Mouse (Mus musculus): ENCODE data around the gene Eps8l2.
"Not testable (repeated sequence)": the region's sequence is repeated elsewhere in the genome, so short reads cannot be mapped to it uniquely, and the experiment has no call there.

Eps8l2 gene

DNA sequence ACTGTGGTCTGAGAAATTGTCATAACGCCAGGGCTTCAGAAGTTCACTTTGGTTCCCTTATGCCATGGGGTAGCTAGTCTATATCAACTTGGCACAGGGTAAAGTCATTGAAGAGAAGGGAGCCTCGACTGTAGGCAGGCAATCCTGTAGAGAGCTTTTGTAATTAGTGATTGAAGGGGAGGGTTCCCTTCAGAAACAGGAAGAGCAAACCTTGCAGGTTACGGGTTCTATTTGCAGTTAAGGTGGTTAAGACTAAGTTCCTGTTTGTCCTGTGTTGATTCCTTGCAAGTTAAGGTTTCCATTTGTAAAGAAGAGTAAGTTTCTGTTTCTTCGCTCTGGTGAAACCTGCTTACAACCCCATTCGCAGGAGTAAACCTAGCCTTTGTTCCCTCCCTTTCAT lies 31.2 kb downstream of the Eps8l2 start:
- DNase-seq = no peak

DNA sequence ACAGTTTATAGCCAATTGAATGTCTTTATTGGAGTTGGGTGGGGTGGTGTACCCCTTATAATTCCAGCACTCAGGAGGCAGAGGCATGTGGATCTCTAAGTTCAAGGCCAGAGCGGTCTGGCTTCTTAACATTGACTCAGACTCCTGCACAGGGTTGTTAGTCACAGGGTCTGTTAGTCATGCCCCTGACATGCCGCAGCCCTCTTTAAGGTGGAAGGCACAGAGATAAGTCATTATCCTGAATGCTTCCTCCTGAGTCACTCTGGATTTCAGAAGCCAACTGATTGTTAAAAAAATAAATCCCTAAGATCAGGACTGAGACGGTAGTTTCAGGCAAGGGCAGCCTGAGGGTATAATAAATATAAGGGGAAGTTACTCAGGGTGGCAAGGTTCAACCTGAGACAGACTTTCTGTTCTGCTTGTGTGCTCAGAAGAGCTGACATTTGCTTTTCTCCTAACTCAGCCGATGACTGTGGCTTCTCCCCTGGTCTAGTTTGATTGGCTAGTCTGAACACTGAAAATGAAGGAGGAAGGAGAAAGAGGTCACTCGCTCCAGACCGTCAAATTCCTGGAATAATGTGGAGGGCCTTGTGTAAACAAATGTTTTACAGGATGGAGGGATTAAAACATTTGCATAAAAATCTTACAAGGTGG lies 33.4 kb downstream of the Eps8l2 start:
- no peak for DNase-seq

DNA sequence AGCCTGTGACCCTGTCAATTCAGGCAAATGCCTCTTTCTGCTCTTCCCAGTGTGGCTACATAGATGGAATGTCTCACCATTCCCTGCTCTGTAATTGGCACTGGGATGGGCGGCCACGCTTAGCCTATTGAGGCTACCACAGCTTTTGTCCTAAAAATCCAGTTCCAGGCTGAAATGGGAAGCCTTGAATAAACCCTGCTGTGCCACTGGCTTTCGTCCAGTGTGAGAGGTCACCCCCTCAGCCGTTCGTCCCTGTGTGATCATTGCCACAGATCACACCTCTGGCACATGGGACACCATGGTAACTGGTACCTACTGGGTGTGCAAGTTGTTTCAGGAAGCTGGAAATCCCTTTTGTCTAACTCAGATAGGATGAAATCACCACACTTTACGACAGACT lies 34.9 kb downstream of the Eps8l2 start:
- no peak for DNase-seq

DNA sequence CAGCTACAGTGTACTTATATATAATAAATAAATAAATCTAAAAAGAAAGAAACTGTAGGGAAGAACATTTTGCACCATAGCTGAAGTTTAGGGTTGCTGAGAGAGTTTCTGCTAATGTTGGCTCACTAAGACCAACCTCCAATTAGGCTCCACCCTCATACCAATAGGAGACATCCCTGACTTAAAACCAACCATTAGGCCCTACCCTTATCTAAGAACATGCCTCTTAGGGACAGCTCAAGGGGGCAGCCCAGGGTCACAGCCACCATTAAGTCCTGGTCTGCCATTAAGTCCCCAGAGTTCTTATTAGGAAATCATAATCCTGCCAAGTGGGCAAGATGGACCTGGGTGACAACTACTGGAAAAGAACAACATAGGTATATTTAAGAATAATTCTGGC lies 35.7 kb downstream of the Eps8l2 start:
- no peak for DNase-seq

DNA sequence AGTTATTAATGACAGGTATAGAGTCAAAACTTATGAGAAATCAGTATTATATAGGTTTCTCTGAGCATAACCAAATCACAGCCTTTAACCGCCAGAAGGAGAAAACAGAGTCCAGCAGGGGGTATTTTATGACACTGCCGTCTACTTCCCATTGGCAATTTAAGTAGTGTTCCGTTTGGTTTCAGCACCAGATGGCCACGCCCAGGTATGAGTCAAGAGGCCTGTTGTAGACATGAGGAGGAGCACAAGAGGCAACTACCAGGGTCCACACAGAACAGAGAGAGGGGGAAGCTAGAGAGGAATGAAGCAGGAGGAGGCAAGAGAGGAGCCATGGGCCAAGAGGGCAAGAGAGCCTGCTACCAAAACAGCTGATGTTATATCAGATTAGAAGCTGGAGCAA lies 40.9 kb downstream of the Eps8l2 start:
- DNase-seq = no peak

DNA sequence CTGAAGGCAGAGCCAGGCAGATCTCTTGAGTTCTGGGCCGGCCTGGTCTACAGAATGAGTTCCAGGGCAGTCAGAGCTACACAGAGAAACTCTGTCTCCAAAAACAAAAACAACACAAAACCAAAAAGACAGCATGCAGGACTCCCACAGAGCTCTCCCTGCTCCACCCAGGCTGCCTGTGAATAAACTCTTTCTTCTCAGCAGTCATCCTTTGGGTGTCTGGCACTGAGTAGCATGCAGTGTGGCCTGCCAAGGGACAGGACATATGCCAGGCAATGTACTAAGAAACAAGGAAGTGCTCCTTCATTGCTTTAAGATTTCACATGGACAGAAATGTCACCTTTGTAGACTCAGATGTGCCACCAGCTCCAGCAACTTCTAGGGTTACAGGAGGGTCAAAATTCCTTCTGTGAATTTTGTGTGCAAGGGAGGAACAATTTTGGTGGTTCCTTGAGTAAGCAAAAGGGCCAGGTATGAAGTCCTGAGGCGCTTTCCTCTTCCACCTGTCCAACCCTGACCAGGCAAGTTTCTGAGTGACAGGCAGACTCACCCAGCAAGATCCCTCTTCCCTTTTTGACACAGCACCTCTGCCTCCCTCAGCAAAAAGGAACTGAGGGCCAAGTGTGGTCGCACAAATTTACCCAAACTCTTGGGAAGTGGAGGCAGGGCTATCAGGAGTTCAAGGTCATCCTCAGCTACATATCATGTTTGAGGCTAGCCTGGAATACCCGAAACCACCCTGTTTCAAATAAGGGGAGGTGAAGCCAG lies 42.6 kb downstream of the Eps8l2 start:
- no peak for DNase-seq

DNA sequence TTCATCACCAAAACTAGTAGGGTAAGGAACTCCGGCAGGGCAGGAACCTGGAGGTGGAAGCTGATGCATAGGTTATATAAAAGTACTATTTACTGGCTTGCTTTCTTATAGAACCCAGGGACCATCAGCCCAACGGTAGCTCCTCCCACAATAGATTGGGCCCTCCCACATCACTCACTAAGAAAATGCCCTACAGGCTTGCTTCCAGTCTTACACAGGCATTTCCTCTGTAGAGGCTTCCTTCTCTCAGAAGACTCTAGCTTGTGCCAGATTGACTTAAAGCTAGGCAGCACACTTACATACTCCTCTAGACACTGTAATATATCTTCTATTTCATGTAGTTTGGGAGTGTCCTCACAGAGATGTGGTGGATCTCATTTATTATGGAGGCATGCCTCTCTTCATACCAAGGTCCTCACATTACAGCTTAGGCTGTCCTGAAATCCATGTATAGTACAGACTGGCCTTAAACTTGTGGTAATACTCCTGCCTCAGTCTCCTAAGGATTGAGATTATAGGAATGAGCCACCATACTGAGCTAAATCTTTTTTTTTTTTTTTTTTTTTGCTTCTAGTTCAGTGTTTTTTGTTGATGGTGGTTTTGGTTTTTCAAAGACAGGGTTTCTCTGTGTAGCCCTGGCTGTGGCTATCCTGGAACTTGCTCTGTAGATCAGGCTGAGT lies 49.3 kb downstream of the Eps8l2 start:
- no peak for DNase-seq

DNA sequence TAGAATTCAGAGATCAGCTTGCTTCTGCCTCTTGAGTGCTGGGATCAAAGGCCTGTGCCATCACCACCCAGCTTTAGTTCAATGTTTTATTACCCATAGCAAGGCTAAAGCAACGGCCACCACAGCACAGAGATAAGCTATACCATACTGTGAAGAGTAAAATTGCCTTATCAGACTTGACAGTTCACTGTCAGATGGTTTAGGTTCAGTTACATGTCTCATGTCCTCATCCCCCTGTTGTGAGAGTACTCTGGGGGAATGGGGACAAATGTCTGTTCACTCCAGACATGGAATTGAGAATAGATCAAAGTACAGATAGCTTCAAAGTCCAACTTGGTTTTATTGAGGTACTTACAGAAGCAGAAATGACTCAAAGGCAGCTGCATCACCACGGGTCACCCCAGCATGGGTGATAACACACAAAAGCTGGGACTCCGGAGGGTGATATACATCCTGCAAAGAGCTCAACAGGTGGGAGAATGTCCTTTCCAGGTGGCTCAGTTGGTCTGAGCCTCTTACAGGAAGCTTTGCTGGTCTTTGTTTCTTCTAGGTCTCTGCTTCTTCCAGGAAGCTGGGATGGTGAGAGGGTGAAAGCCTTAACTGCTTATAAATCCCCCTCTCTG lies 49.9 kb downstream of the Eps8l2 start:
- DNase-seq = no peak

DNA sequence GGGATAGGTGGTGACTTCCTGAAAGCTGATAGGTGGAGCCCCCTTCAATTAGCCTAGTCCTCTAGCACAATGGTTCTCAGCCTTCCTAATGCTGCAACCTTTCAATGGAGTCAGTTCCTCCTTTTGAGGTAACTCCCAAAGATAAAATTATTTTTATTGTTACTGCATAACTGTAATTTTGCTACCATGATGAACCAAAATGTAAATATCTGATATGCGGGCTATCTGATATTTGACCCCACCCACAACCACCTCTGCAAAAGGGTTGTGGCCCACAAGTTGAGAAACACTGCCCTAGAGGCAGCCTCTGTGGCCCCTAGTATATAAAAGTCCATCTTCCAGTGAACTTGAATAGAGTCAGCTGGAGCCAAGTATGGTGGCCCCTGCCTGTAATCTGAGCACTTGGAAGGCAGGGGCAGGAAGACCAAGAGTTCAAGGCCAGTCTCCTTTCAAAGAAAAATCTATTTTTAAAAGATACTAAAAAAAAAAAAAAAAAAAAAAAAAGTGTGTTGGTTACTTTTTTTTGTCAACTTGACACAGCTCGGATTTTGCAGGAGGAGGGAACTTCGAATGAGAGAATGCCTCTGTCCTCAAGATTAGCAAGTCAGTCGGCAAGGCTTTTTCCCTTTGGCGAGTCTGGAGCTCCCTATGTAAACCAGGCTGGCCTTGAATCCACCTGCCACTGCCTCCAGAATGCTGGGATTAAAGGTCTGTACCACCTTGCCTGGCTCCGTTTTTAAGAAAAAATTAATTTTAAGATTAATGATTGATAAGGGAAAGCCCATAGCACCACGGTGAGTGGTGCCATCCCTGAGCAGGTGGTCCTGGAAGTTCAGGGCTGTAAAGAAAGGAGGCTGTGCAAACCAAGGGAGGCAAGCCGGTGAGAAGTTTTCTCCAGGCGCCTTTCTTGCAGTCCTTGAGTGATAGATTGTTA lies 51.9 kb downstream of the Eps8l2 start:
- no peak for DNase-seq

DNA sequence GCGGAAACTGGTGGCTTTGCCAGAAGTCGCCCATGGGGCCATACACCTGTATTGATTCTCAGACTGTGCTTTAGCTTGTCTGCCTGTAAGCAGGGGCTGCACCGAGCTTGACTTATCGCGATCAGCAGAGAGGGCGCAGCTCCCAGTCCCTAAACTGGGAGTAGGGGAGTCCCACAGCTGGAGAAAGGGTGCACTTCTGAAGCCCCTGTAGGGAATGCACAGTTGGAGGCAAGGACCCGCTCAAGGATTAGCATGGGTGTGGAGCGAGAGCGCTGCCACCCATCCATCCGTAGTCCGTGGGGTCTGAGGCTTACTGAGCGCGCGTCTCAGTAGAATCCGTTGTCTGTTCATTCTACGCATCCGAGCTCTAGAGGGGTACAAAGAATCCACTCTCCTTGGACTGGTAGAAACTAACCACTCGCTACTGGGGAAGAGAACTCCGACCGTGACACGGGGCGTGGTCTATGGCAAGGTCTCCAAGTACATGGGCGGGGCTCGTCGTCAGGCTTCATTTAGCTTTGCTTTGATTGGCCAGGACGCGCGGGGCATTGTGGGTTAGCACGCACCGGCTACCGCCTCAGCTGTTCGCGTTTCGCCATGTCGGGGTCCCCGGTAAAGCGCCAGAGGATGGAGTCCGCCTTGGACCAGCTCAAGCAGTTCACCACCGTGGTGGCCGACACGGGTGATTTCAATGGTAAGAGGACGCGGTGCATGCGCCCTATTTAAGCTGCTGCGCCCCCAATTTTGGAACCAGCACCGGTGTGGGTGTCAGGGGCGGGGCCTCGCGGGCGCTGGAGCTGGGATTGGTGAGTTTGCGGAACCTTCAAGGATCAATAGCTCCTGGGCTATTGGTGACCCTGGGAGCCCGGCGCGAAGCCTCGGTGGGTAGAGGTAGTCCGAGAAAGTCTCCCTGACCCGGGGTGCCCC lies 53.2 kb downstream of the Eps8l2 start, which contains the start of gene Taldo1:
Gene Taldo1, plus strand, starts transcription at position 575 of the 927 bp plus-strand sequence.
- DNase-seq = peak; percentile 94

DNA sequence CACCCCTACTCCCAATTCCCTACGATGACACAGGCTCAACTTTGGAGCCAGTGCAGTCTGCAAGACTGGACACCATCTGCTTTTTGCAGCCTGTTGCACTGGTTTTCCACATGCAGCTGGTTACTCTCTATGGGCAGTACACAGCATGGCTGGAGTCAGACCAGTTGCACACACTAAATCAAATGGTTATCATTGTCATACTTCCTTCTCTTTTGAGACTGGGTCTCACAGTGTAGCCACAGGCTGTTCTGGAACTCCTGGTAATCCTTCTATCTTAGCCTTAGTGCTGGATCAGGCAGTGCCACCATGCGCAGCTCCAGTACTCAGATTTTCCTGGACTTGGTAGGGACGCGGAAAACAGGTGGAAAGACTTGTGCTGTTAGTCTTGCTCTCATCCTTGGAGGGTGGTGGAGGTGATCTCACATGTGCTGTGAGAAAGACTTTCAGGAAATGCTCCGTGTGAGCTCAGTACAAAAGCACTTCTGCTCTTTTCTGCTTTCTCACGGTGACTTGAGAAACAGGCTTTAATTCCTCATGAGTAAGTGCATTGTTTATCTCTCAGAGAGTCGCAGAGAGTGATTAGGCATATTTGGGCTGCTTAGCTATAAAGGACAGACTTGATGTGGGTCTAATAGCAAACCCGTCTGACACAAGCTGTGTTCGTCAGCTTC lies 54.0 kb downstream of the Eps8l2 start:
- DNase-seq = no peak

DNA sequence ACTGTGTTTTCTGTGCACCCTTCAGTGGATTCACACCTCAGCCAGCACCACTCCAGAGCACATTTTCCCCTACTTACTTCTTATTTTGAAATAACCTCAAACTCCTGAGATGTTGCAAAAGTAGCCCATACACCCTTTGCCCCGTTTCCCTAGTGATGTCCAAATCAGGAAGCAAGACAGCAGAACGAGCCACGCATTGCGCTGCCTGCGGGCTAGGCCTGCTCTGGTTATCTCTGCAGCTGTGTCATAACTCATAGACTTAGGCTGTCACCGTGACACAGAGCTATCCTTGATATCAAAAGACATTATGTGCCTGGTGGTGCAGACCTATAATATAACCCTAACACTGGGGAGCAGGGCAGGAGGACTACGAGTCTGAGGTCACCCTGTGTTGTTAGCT lies 55.5 kb downstream of the Eps8l2 start:
- DNase-seq = no peak

DNA sequence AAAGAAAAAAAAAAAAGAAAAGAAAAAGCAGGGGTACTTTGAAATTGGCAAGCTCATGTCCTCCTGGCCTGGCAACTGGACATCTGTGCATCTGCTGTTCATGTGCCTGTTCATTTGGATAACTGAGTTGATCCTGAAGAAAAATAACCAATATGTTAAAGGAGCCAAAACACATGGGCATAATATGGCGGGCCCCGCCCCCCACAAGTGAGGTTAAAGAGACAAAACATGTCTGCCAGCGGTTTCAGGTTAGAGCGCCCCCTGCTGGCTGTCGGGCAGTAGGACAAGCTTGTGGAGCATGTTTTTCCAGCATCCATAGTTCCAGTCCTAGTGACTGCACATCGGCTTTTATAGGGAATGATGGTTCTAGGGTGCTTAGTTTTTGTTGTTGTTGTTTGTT lies 56.1 kb downstream of the Eps8l2 start:
- DNase-seq = peak; percentile 60

DNA sequence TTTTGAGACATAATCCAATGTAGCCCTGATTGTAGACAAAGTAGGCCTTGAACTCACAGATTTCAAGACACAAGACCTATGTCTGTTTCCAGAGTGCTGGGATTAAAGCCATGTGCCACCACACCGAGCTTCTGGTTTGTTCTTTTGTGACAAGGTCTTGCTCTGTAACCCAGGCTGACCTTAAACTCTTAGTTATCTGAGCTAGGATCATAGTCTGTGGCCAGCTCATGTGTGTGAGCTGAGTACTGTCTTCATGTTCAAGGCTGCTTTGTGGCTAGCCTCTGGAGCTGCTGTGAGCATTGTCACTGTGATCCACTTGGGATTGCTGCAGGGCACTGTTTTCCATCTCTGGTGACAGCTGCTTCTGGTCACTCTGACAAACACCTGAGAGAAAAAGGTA lies 56.7 kb downstream of the Eps8l2 start:
- no peak for DNase-seq

DNA sequence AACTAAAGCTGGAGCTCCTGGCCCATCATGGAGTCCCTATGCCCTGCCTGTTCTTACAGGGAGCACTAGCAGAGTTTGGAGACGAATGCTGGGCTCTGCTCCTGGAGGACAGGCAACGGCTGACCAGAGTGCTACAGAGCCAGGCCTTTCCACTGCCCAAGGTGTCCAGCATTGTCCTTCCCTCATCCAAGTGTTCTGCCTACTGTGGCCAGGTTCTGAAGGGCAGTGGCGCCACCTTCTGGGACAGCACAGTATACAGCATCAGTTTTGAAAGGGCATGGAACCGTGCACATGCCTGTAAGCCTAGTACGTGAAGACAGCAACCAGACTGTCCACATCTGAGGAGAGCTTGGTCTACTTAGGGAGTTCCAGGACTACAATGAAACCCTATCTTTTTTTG lies 64.6 kb downstream of the Eps8l2 start:
- peak; percentile 70 for DNase-seq

DNA sequence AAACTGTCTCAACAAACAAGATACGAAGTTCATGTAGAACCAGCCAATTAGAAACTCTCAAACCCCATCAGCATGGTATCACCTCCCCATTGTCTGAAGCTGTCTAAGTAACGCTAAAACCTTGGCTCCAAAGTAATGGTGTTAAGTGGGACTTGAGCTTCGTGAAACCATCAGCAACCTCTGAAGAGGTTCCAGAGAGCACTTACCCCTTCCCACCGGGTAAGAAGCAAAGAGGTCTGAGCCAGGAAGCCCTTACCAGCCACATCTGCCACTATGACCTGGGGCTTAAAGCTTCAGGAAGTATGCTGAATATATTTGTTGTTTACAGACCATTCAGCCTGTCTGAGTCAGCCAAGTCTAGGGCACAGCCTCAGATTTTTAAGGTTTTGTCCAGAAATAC lies 66.8 kb downstream of the Eps8l2 start:
- DNase-seq = no peak

DNA sequence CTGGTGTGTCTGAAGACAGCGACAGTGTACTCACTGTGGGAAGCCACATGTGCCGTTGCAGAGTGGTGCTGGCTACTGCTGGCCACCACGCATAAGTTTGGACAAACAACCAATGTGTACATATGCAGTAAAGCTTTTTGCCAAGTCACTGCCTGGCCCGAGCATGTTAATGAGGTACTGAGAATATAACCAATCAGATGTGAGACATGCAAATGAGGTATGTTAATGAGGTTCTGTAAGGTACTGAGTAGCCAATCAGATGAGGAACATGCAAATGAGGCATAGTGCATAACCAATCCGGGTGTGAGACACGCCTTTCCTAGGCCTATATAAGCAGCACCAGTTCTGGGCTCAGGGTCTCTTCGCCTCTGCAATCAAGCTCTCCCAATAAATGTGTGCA lies 69.0 kb downstream of the Eps8l2 start:
- not testable (repeated sequence) for DNase-seq

DNA sequence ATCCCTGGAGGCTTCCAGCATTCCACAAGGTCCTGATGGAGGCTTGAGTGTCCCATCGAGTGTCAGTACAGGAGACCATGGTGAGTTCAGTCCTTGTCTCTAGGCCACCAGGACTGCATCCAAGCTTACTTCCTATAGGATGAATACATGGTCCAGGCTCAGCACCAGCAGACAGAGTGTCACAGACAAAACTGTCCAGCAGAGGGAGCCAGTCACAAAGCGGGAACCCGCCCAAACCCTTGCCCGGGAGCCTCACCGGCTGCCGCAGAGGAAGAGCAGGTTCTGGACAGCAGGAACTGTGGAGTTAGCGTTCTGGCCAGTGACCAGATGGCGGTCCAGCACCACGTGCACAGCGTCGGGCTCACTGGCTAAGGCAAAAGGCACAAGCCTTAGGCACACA lies 70.2 kb downstream of the Eps8l2 start:
- DNase-seq = peak; percentile 95

DNA sequence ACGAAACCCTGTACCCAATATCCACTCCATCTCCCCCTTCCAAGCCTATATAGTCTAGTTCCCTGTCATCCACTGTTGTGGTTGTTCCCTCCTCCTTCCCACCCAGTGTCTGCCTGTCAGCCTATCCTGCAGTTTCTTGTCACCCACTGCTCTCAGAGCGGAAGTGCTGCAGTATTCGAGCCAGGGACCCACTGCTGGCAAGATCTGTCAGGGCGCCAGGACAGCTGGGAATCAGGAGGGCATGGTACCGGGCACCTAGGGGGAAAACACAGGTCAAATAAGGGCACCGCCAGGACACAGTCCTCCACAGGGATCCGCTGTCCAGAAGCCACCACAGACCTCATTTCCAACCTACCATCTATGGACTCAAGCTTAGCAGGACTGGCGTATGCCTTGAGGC lies 72.0 kb downstream of the Eps8l2 start:
- DNase-seq = peak; percentile 61

DNA sequence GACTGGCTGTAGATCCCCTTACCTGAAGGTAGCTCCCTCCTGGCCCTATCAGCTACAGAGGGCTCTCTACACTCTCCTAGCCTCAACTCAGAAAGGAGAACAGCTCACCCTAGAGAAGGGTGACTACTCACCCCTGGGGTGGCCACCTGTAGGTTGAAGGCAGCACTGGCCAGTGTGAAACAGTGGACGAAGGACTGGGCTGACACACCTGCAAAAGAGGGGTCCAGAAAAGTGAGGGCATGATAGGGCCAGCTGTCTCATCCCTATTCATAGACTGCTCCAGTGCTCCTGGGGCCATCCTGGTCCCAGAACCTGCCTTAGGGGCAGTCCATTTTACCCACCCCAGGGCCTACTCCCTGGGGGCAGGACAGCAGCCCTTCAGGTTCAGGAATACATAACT lies 73.0 kb downstream of the Eps8l2 start:
- peak; percentile 51 for DNase-seq

All from cerebellum, adult 9-11 months (tissue).